Mouse (Mus musculus) liver, embryonic 12.5 days (tissue): ENCODE measurements around the gene D630003M21Rik. TPM values are rescaled to one million over a fixed set of nuclear protein-coding genes. Genes with fewer than 3 reads are reported as not detected.

ENCODE experiments used
- ATAC-seq: fragments of 200-750 bp; cut with Nextera tagmentation; 2 replicates; pipeline ENCODE4 v1.8.0; 2017; ENCODE audit warnings: moderate number of reproducible peaks, mild to moderate bottlenecking, moderate library complexity
- H3K27ac ChIP-seq: fragments of 300-500 bp; sonication (generic); 2 replicates; pipeline ENCODE4 v1.5.1; 2016; ENCODE audit warnings: mild to moderate bottlenecking
- H3K27me3 ChIP-seq: fragments of 300-500 bp; sonication (generic); replicated peaks from 2 replicates; pipeline ENCODE4 v1.6.1; 2016; ENCODE audit warnings: mild to moderate bottlenecking, moderate library complexity
- H3K36me3 ChIP-seq: fragments of 300-500 bp; sonication (generic); 2 replicates; pipeline ENCODE4 v1.6.1; 2016; ENCODE audit warnings: mild to moderate bottlenecking, moderate library complexity
- H3K4me1 ChIP-seq: fragments of 300-500 bp; sonication (generic); 2 replicates; pipeline ENCODE4 v1.6.1; 2016
- H3K4me2 ChIP-seq: fragments of 300-500 bp; sonication (generic); 2 replicates; pipeline ENCODE4 v1.6.1; 2016; ENCODE audit warnings: mild to moderate bottlenecking, moderate library complexity
- H3K4me3 ChIP-seq: fragments of 300-500 bp; sonication (generic); 2 replicates; pipeline ENCODE4 v1.5.1; 2016; ENCODE audit warnings: mild to moderate bottlenecking, moderate library complexity
- H3K9ac ChIP-seq: fragments of 300-500 bp; sonication (generic); 2 replicates; pipeline ENCODE4 v1.6.1; 2016; ENCODE audit warnings: mild to moderate bottlenecking, moderate library complexity
- H3K9me3 ChIP-seq: fragments of 300-500 bp; sonication (generic); replicated peaks from 2 replicates; pipeline ENCODE4 v1.6.1; 2016; ENCODE audit warnings: mild to moderate bottlenecking, moderate library complexity
- WGBS: fragments of 180-500 bp; shearing (Covaris S2); methylation state at CpG from one replicate; pipeline ENCODE4 v1.1.7; 2016; ENCODE audit not compliant: insufficient replicate concordance; 5-methylcytosine and 5-hydroxymethylcytosine counted together
- polyA plus RNA-seq: library from polyadenylated mRNA; unstranded; fragments of >200 nt; fragmentation: Nextera tagmentation; extraction: Ambion mirVana; gene quantifications from 2 replicates; pipeline ENCODE4 v1.2.1, GENCODE M21; 2016

Gene D630003M21Rik
- polyA plus RNA-seq, 1 experiment from 2014 or later = 0.39 TPM

DNA sequence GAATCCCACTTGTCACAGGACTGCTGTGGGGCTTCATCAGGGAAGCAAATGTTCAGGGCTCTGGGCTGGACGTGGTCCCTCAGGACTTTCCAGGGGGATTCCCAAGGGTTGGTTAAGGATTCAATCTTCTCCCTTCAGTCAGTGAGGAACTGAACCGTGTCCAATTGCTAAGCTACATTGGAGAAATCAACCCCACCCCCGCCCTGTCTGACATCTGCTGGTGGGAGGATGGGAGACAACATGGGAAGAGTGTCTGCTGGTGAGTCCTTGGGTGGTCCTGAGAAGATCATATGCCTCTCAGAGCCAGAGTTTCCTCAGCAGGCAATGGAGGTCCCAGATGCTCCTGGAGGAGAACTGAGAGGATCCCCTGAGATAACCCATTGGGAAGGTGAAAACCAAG lies 3.4 kb upstream of the D630003M21Rik start:
- no peak overlapping the region for H3K4me2 ChIP-seq
- H3K9ac ChIP-seq = no peak overlapping the region
- no peak for ATAC-seq
- H3K27ac ChIP-seq = no peak overlapping the region
- H3K9me3 ChIP-seq = no peaks in the 10 kb centered on the region
- H3K4me3 ChIP-seq = no peak overlapping the region
- WGBS = 42% methylated on average over 3 of the region's 3 CpGs
- peaks cover 40% of the 10 kb centered on the region for H3K27me3 ChIP-seq
- no peaks in the 10 kb centered on the region for H3K36me3 ChIP-seq
- H3K4me1 ChIP-seq = no peaks in the 10 kb centered on the region; the same call in 1 of the 2 replicates

DNA sequence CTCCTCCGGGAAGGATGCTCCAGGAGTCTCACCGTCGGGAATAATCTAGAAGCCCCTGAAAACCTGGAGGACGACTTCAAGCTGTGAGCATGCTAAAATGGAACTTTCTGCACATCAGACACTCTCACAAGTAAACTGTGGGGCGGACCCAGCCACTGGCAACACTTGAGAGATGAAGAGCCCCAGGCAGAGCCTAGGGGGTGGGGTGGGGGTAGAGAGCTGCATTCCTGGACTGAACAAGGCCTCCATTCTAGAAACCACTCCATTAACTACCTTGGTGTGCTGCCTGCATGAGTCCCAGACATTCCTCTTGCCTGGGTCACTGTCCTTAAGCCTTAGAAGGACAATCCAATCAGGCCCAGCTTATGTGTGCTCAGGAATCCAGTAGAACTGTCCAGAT lies 2.0 kb upstream of the D630003M21Rik start:
- Histone ChIP-seq H3K36me3 (no peaks in the 10 kb centered on the region), H3K27me3 (peaks cover 51% of the 10 kb centered on the region), H3K27ac (no peak overlapping the region), H3K4me3 (no peak overlapping the region), H3K9me3 (no peaks in the 10 kb centered on the region), H3K9ac (no peak overlapping the region), H3K4me1 (no peaks in the 10 kb centered on the region; the same call in 1 of the 2 replicates), H3K4me2 (no peak overlapping the region)
- ATAC-seq = no peak
- WGBS = 59% methylated on average over 5 of the region's 5 CpGs

DNA sequence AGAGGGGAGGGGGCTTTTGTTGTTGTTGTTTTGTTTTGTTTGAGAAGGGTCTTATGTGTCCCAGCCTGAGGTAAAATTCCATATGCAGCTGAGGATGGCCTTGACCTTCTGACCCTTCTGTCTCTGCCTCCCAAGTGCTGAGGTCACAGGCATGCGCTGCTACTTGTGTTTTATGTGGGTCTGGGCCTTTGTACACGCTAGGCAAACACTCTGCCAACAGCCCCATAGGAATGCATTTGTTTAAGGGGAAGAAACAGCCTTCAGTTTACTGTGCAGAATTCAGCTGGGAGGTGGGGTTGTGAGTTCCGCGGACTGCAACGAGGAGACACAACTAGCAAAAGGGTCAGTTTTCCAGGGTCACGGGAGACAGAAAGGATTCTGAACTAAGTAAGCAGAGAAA lies 1.6 kb upstream of the D630003M21Rik start:
- H3K4me2 ChIP-seq = no peak overlapping the region
- WGBS = 60% methylated on average over 6 of the region's 6 CpGs

GRCm38 (mm10) chr2:158229503-158229892 lies 476 bp upstream of the D630003M21Rik start:
- H3K27ac ChIP-seq = no peak overlapping the region
- H3K4me1 ChIP-seq = no peaks in the 10 kb centered on the region; the same call in 1 of the 2 replicates
- H3K27me3 ChIP-seq = peaks cover 62% of the 10 kb centered on the region
- no peaks in the 10 kb centered on the region for H3K9me3 ChIP-seq
- no peaks in the 10 kb centered on the region for H3K36me3 ChIP-seq
- WGBS = 17% methylated on average over 7 of the region's 7 CpGs
- peak overlapping the region; percentile 39 for H3K4me3 ChIP-seq
- H3K9ac ChIP-seq = no peak overlapping the region
- H3K4me2 ChIP-seq = peak overlapping the region; percentile 67
- ATAC-seq = no peak

More for the DNA sequence above, 1.6 kb upstream of the D630003M21Rik start:
- H3K36me3 ChIP-seq = no peaks in the 10 kb centered on the region
- no peak for ATAC-seq
- H3K9me3 ChIP-seq = no peaks in the 10 kb centered on the region
- no peak overlapping the region for H3K4me3 ChIP-seq
- H3K9ac ChIP-seq = no peak overlapping the region
- H3K4me1 ChIP-seq = no peaks in the 10 kb centered on the region; the same call in 1 of the 2 replicates
- no peak overlapping the region for H3K27ac ChIP-seq
- H3K27me3 ChIP-seq = peaks cover 56% of the 10 kb centered on the region

DNA sequence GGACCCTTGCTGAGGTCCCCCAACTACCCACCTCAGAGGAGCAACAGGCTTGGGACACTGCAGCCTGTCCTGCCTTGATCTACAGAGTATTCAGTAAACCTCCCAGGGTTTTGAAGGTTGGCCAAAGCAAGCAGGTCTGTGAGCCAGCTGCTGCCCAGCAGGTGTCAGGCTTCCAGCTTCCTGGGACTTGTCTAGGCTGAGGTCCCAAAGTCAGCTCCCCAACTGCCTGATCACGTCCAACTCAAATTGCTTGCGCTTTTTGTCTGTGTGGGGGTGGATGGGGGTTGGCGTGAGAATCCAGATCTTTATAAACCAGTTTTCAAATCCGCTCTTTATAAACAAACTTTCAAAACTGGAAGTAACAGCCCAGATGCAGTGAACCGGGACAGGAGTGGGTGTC lies 3.7 kb downstream of the D630003M21Rik start:
- Histone ChIP-seq H3K36me3 (no peaks in the 10 kb centered on the region), H3K27me3 (peaks cover 50% of the 10 kb centered on the region), H3K4me1 (no peaks in the 10 kb centered on the region; the same call in 1 of the 2 replicates), H3K4me2 (no peak overlapping the region), H3K9ac (no peak overlapping the region), H3K9me3 (no peaks in the 10 kb centered on the region), H3K4me3 (no peak overlapping the region), H3K27ac (no peak overlapping the region)
- WGBS = 58% methylated on average over 5 of the region's 5 CpGs
- no peak for ATAC-seq

GRCm38 (mm10) chr2:158223497-158223896 lies 5.5 kb downstream of the D630003M21Rik start:
- Histone ChIP-seq H3K9me3 (no peaks in the 10 kb centered on the region), H3K4me1 (no peaks in the 10 kb centered on the region; the same call in 1 of the 2 replicates), H3K9ac (no peak overlapping the region), H3K27me3 (peaks cover 32% of the 10 kb centered on the region), H3K4me2 (no peak overlapping the region), H3K27ac (no peak overlapping the region), H3K36me3 (no peaks in the 10 kb centered on the region), H3K4me3 (no peak overlapping the region)
- no peak for ATAC-seq
- WGBS = 49% methylated on average over 3 of the region's 3 CpGs

DNA sequence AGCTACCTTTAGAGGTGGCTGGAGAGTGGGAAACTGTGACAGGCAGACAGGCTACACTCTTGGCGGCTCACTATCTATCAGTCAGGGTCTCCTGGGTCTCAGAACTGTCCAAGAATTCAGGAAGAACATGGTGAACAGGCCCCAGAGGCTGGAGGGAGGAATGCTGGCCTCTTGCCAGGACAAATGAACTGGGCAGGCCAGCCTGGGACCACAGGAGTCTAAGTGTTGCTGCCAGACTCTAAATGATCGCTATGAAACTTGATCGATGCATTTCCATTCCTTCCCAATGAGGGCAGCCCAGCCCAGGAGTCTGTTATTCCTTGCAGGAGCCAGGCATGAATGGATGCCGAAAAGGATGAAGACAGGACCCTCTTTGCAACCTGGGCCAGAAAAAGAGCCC lies 6.4 kb downstream of the D630003M21Rik start:
- no peaks in the 10 kb centered on the region for H3K9me3 ChIP-seq
- peaks cover 24% of the 10 kb centered on the region for H3K27me3 ChIP-seq
- H3K4me1 ChIP-seq = no peaks in the 10 kb centered on the region; the same call in 1 of the 2 replicates
- no peak overlapping the region for H3K4me2 ChIP-seq
- 44% methylated on average over 4 of the region's 4 CpGs for WGBS
- no peak overlapping the region for H3K9ac ChIP-seq
- H3K27ac ChIP-seq = no peak overlapping the region
- no peak overlapping the region for H3K4me3 ChIP-seq
- no peaks in the 10 kb centered on the region for H3K36me3 ChIP-seq
- ATAC-seq = no peak

GRCm38 (mm10) chr2:158221446-158222084 lies 7.5 kb downstream of the D630003M21Rik start:
- no peak for ATAC-seq
- WGBS = 61% methylated on average over 9 of the region's 9 CpGs

DNA sequence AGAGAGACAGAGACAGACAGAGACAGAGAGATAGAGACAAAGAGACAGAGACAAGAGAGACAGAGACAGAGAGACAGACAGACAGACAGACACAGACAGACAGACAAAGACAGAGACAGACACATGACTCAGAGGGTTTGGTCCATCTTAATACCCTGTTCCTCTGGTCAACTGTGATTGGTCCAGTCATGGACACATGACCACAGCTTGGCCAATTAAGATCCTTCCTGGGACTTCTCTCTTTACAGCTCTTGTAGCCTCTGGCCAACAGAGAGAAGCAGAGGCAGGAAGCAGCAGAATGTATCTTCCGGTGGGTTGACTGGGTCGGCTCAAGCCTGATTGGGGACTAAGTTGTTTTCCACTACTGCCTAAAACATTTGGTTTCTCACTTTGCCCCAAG lies 9.5 kb downstream of the D630003M21Rik start:
- H3K9me3 ChIP-seq = no peaks in the 10 kb centered on the region
- no peak overlapping the region for H3K4me2 ChIP-seq
- H3K36me3 ChIP-seq = no peaks in the 10 kb centered on the region
- H3K27ac ChIP-seq = no peak overlapping the region
- H3K4me1 ChIP-seq = peaks cover 7% of the 10 kb centered on the region; the same call in 1 of the 2 replicates
- no peak overlapping the region for H3K9ac ChIP-seq
- 71% methylated on average over 2 of the region's 2 CpGs for WGBS
- ATAC-seq = no peak
- H3K4me3 ChIP-seq = no peak overlapping the region
- 0 out of 2 replicates have a peak, but pooled peaks cover under 1% of the 10 kb centered on the region for H3K27me3 ChIP-seq

More at GRCm38 (mm10) chr2:158221446-158222084, 7.5 kb downstream of the D630003M21Rik start:
- no peak overlapping the region for H3K27ac ChIP-seq
- H3K36me3 ChIP-seq = no peaks in the 10 kb centered on the region
- no peak overlapping the region for H3K4me3 ChIP-seq
- H3K9ac ChIP-seq = no peak overlapping the region
- H3K27me3 ChIP-seq = peaks cover 15% of the 10 kb centered on the region
- no peaks in the 10 kb centered on the region; the same call in 1 of the 2 replicates for H3K4me1 ChIP-seq
- no peaks in the 10 kb centered on the region for H3K9me3 ChIP-seq
- no peak overlapping the region for H3K4me2 ChIP-seq

DNA sequence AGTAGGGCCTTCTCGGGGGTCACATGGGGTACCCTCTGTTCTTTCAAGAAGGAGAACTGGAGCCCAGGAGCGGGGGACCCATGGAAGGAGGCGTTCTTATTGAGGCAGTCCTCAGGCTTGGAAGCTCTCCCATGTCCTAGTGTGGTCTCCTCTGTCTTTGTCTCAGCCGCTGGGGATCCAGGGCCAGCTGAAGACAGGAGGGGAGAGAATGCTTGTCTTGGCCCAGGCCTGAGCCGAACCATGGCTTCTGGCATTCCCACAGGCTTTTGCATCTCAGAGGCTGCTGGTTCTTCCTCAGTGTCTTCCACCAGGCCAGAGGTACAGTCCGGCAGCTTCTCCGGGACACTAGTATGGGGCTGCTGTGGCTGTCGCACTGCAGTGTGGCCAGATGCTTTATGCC lies 12.5 kb downstream of the D630003M21Rik start:
- 66% methylated on average over 8 of the region's 8 CpGs for WGBS
- ATAC-seq = no peak
- no peak overlapping the region for H3K27ac ChIP-seq

DNA sequence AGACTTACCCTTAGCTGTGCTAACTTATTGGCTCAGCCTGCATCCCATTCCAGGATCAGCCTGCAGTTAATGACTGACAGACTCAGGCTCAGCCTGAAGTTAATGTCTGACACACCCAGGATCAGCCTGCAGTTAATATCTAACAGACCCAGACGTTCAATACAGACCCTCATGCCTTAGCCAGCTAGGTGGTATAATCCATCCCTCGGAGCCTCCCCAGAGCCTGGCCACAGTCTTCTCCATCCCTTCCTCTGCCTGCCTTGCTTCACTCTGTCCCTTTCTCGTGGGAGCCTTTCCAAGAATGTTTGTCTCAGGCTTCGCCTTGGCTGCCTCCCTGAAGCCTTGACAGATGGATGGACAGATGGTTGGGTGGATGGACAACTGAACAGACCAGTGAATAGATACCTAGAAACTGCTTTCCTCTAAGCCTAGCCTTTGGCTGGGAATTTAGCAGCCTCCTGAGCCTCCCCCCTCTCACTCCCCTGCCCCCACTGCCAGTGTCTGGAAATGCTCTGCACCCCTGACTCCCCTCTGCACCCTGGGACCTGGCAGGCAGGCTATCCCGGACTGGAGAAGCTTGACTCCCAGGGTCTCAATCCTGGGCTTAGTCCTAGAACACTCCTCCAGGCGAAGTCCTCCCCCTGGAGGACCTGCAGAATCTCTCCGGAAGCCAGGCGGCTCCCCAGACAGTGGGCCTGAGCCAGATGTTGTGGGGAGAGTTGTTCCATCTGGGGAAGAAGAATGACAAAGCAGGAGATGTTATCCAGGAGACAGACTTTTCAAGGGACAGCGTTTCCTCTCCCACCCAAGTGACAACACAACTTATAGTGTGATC lies 13.5 kb downstream of the D630003M21Rik start:
- H3K27ac ChIP-seq = 0 out of 2 replicates have a peak overlapping the region, but pooled peaks have one; percentile 37
- ATAC-seq = no peak
- peaks cover 17% of the 10 kb centered on the region for H3K27me3 ChIP-seq
- no peaks in the 10 kb centered on the region for H3K9me3 ChIP-seq
- H3K4me1 ChIP-seq = peaks cover 20% of the 10 kb centered on the region
- no peak overlapping the region for H3K4me3 ChIP-seq
- no peak overlapping the region for H3K9ac ChIP-seq
- no peaks in the 10 kb centered on the region for H3K36me3 ChIP-seq
- 41% methylated on average over 9 of the region's 9 CpGs for WGBS
- no peak overlapping the region for H3K4me2 ChIP-seq

More for the DNA sequence above, 12.5 kb downstream of the D630003M21Rik start:
- Histone ChIP-seq H3K4me1 (peaks cover 16% of the 10 kb centered on the region), H3K4me2 (no peak overlapping the region), H3K9ac (no peak overlapping the region), H3K4me3 (no peak overlapping the region), H3K27me3 (peaks cover 17% of the 10 kb centered on the region), H3K36me3 (no peaks in the 10 kb centered on the region), H3K9me3 (no peaks in the 10 kb centered on the region)
